Mouse (Mus musculus) MEL (cell line): ENCODE data around the gene Acnat2. TPM values are rescaled to one million over a fixed set of nuclear protein-coding genes. Genes with fewer than 3 reads are reported as not detected.
"Not testable (repeated sequence)": the region's sequence is repeated elsewhere in the genome, so short reads cannot be mapped to it uniquely, and the experiment has no call there.

ENCODE experiments used
- DNase-seq: peaks from one replicate; pipeline ENCODE4 v3.0.0; 2011; ENCODE audit warnings: low read depth, low spot score
- H3K27ac ChIP-seq: 2 replicates; pipeline ENCODE4 v1.5.1; 2012; ENCODE audit warnings: low read depth, mild to moderate bottlenecking, control low read depth, low read length, moderate library complexity; ENCODE audit not compliant: control insufficient read depth
- H3K27me3 ChIP-seq, 2 experiments: fragments of 150-350 bp in 1 of 2; sonication (generic) in 1 of 2; 2 replicates each; pipeline ENCODE4 v1.6.1; 2012; ENCODE audit warnings: low read length in 2 of 2, mild to moderate bottlenecking in 2 of 2, improper control_type of control experiment in 1 of 2, moderate library complexity in 1 of 2; ENCODE audit not compliant: insufficient read depth in 2 of 2, control insufficient read depth in 1 of 2
- H3K36me3 ChIP-seq, 2 experiments: 2 replicates each; pipeline ENCODE4 v1.6.1; 2012 to 2014; ENCODE audit warnings: low read length in 2 of 2, improper control_type of control experiment in 1 of 2, inconsistent platforms in 1 of 2, mild to moderate bottlenecking in 1 of 2; ENCODE audit not compliant: insufficient read depth in 2 of 2, control insufficient read depth in 1 of 2
- H3K4me1 ChIP-seq, 2 experiments: fragments of 150-350 bp in 1 of 2; sonication (generic) in 1 of 2; 2 replicates each; pipeline ENCODE4 v1.6.1; 2012; ENCODE audit warnings: low read length in 2 of 2, improper control_type of control experiment in 1 of 2, mild to moderate bottlenecking in 1 of 2; ENCODE audit not compliant: insufficient read depth in 2 of 2, control insufficient read depth in 1 of 2
- H3K4me3 ChIP-seq, 2 experiments: fragments of 150-350 bp in 1 of 2; sonication (generic) in 1 of 2; 2 replicates each; pipeline ENCODE4 v1.5.1; 2012; ENCODE audit warnings: low read depth in 2 of 2, low read length in 2 of 2, mild to moderate bottlenecking in 2 of 2, moderate library complexity in 2 of 2, control low read depth in 1 of 2, improper control_type of control experiment in 1 of 2; ENCODE audit not compliant: control insufficient read depth in 1 of 2, insufficient read depth in 1 of 2
- H3K79me2 ChIP-seq: 2 replicates; pipeline ENCODE4 v1.6.1; 2012; ENCODE audit warnings: mild to moderate bottlenecking, low read length, moderate library complexity; ENCODE audit not compliant: control insufficient read depth, poor library complexity, insufficient read depth
- H3K9ac ChIP-seq: 2 replicates; pipeline ENCODE4 v1.6.1; 2012; ENCODE audit warnings: low read depth, mild to moderate bottlenecking, control low read depth, low read length, moderate library complexity; ENCODE audit not compliant: control insufficient read depth, poor library complexity, severe bottlenecking
- H3K9me3 ChIP-seq: fragments of 150-350 bp; sonication (generic); replicated peaks from 2 replicates; pipeline ENCODE4 v1.6.1; 2012; ENCODE audit warnings: mild to moderate bottlenecking, low read length, improper control_type of control experiment, moderate library complexity; ENCODE audit not compliant: insufficient read depth
- BHLHE40 ChIP-seq: IDR thresholded peaks from 2 replicates; pipeline ENCODE4 v1.6.1; 2012; ENCODE audit warnings: low read depth, mild to moderate bottlenecking, inconsistent platforms, low read length, improper control_type of control experiment, borderline replicate concordance
- CHD1 ChIP-seq: IDR thresholded peaks from 2 replicates; pipeline ENCODE4 v1.6.1; 2012; ENCODE audit warnings: low read depth, mild to moderate bottlenecking, inconsistent platforms, low read length, improper control_type of control experiment
- CHD2 ChIP-seq: IDR thresholded peaks from 2 replicates; pipeline ENCODE4 v1.6.1; 2011; ENCODE audit warnings: low read length, improper control_type of control experiment
- CTCF ChIP-seq, 3 experiments: IDR thresholded peaks in 2 of 3; conservative IDR thresholded peaks in 1 of 3; 2 replicates each; pipeline ENCODE4 v1.5.1; 2011 to 2012; ENCODE audit warnings: low read length in 3 of 3, low read depth in 2 of 3, mild to moderate bottlenecking in 2 of 3, improper control_type of control experiment in 1 of 3, inconsistent platforms in 1 of 3, mixed read lengths in 1 of 3, moderate library complexity in 1 of 3; ENCODE audit not compliant: control insufficient read depth in 1 of 3, insufficient read depth in 1 of 3, poor library complexity in 1 of 3, severe bottlenecking in 1 of 3
- EP300 ChIP-seq, 2 experiments: IDR thresholded peaks; 2 replicates each; pipeline ENCODE4 v1.6.1; 2011; ENCODE audit warnings: improper control_type of control experiment in 2 of 2, low read length in 2 of 2, low read depth in 1 of 2, mild to moderate bottlenecking in 1 of 2
- GABPA ChIP-seq: IDR thresholded peaks from 2 replicates; pipeline ENCODE4 v1.6.1; 2012; ENCODE audit warnings: low read depth, mild to moderate bottlenecking, inconsistent platforms, low read length, improper control_type of control experiment, moderate library complexity
- KAT2A ChIP-seq: conservative IDR thresholded peaks from 2 replicates; pipeline ENCODE4 v1.6.1; 2012; ENCODE audit warnings: low read depth, low read length, improper control_type of control experiment, inconsistent platforms
- MAX ChIP-seq: IDR thresholded peaks from 2 replicates; pipeline ENCODE4 v1.6.1; 2011; ENCODE audit warnings: low read length, improper control_type of control experiment
- MYB ChIP-seq: IDR thresholded peaks from 2 replicates; pipeline ENCODE4 v1.6.1; 2011; ENCODE audit warnings: mild to moderate bottlenecking, low read depth, low read length, improper control_type of control experiment
- POLR2AphosphoS2 ChIP-seq: IDR thresholded peaks from 2 replicates; pipeline ENCODE4 v1.6.1; 2011; ENCODE audit warnings: low read length, improper control_type of control experiment
- SMC3 ChIP-seq: IDR thresholded peaks from 2 replicates; pipeline ENCODE4 v1.6.1; 2011; ENCODE audit warnings: low read depth, low read length, improper control_type of control experiment
- TBP ChIP-seq: IDR thresholded peaks from 2 replicates; pipeline ENCODE4 v1.8.0; 2011; ENCODE audit warnings: low read depth, low read length, improper control_type of control experiment
- USF1 ChIP-seq: IDR thresholded peaks from 2 replicates; pipeline ENCODE4 v1.6.1; 2014; ENCODE audit warnings: low read depth, mild to moderate bottlenecking, inconsistent platforms, low read length, improper control_type of control experiment, moderate library complexity
- USF2 ChIP-seq, 2 experiments: IDR thresholded peaks; 2 replicates each; pipeline ENCODE4 v1.6.1; 2011 to 2012; ENCODE audit warnings: improper control_type of control experiment in 2 of 2, low read length in 2 of 2, borderline replicate concordance in 1 of 2, inconsistent platforms in 1 of 2, low read depth in 1 of 2, mild to moderate bottlenecking in 1 of 2; ENCODE audit not compliant: insufficient read depth in 1 of 2
- polyA plus RNA-seq, 2 experiments: library from polyadenylated mRNA; stranded (reverse) in 1 of 2; unstranded in 1 of 2; fragments of >175 nt in 1 of 2; fragments of >200 nt in 1 of 2; gene quantifications; 2 replicates each; pipeline versions ENCODE4 v1.2.1 to v1.2.4; 2012; ENCODE audit warnings: low replicate concordance in 2 of 2, low read depth in 1 of 2; ENCODE audit not compliant: insufficient read length in 2 of 2, insufficient read depth in 1 of 2, missing spikeins in 1 of 2
- total RNA-seq: library from RNA; depleted of rRNA; stranded (reverse); fragments of 300-350 nt; gene quantifications from 2 replicates; pipeline ENCODE4 v1.2.3, GENCODE M21; 2012

Acnat2 gene
- total and polyA plus RNA-seq, 3 experiments, result not detected

- no peak for DNase-seq
- no peak overlapping the region for H3K9ac ChIP-seq
- H3K4me3 ChIP-seq, result no peak overlapping the region
- H3K27ac ChIP-seq, result no peak overlapping the region
- no peaks in the 10 kb centered on the region for H3K79me2 ChIP-seq
- TF ChIP-seq CHD1 (no peak), POLR2AphosphoS2 (no peak), BHLHE40 (no peak), GABPA (no peak), SMC3 (no peak), EP300 (IDR thresholded peaks at IDR 0.05; ENCODE audit: low read depth in 1 of 2, low read length in 2 of 2) (no peak), TBP (no peak), USF1 (no peak), USF2 (IDR thresholded peaks at IDR 0.05; ENCODE audit: borderline replicate concordance in 1 of 2, insufficient read depth in 1 of 2, low read depth in 1 of 2, low read length in 2 of 2) (no peak), MAX (no peak), CTCF (IDR thresholded peaks at IDR 0.05 in 2 of 3, conservative IDR thresholded peaks at IDR 0.05 in 1 of 3; ENCODE audit: control insufficient read depth in 1 of 3, insufficient read depth in 1 of 3, low read depth in 2 of 3, low read length in 3 of 3, poor library complexity in 1 of 3, severe bottlenecking in 1 of 3) (no peak), MYB (no peak), KAT2A (no peak), CHD2 (no peak)
- no peaks in the 10 kb centered on the region for H3K27me3 ChIP-seq
- H3K36me3 ChIP-seq, result no peaks in the 10 kb centered on the region
- H3K9me3 ChIP-seq, result no peaks in the 10 kb centered on the region
- H3K4me1 ChIP-seq, result no peaks in the 10 kb centered on the region
Measured at GRCm38 (mm10) chr4:49386873-49387272, 21.1 kb downstream of the Acnat2 start.

- H3K9ac ChIP-seq, H3K27ac ChIP-seq, H3K9me3 ChIP-seq, H3K36me3 ChIP-seq, H3K79me2 ChIP-seq, H3K27me3 ChIP-seq, H3K4me1 ChIP-seq, DNase-seq, H3K4me3 ChIP-seq: not testable (repeated sequence)
Measured at GRCm38 (mm10) chr4:49383576-49384318, 24.2 kb downstream of the Acnat2 start.

GRCm38 (mm10) chr4:49368046-49368445 lies 39.9 kb downstream of the Acnat2 start:
- not testable (repeated sequence) for H3K9me3 ChIP-seq, H3K9ac ChIP-seq, H3K4me1 ChIP-seq, H3K27ac ChIP-seq, DNase-seq, H3K79me2 ChIP-seq, H3K27me3 ChIP-seq, H3K36me3 ChIP-seq, H3K4me3 ChIP-seq
